Mouse (Mus musculus): ENCODE data around the gene Olfr223. TPM values are rescaled to one million over a fixed set of nuclear protein-coding genes. Genes with fewer than 3 reads are reported as not detected.
A peak's percentile ranks its signal among the peaks of the same experiment; 100 is the strongest.
"Not testable (repeated sequence)": the region's sequence is repeated elsewhere in the genome, so short reads cannot be mapped to it uniquely, and the experiment has no call there.

Gene Olfr223
- polyA plus RNA-seq, 1 experiment = not detected

- H3K27me3 ChIP-seq (ENCODE audit: control insufficient read depth, insufficient read depth, low read length) = no peaks in the 10 kb centered on the region
- H3K4me3 ChIP-seq (ENCODE audit: control insufficient read depth, insufficient read depth, low read length) = no peak overlapping the region
- no peak overlapping the region for H3K27ac ChIP-seq (ENCODE audit: control insufficient read depth, insufficient read depth, low read length)
- 94% methylated on average over 7 of the region's 7 CpGs for WGBS
- no peak for TF ChIP-seq CTCF (IDR thresholded peaks at IDR 0.05; ENCODE audit: borderline replicate concordance, control insufficient read depth, extremely low read depth, insufficient read depth, low read length, poor library complexity)
- no peak for TF ChIP-seq POLR2A (IDR thresholded peaks at IDR 0.05; ENCODE audit: control insufficient read depth, extremely low read depth, insufficient read depth, low read length, poor library complexity)
- no peak for DNase-seq
- H3K4me1 ChIP-seq (replicated peaks; ENCODE audit: control insufficient read depth, insufficient read depth, low read length) = peaks cover 40% of the 10 kb centered on the region
- no peaks in the 10 kb centered on the region for H3K36me3 ChIP-seq (ENCODE audit: control insufficient read depth, insufficient read depth, low read length)
Observed at GRCm38 (mm10) chr11:59626192-59626591, 33.1 kb upstream of the Olfr223 start.

- WGBS = 21% methylated on average over 6 of the region's 6 CpGs
- Histone ChIP-seq H3K36me3 (ENCODE audit: control insufficient read depth, insufficient read depth, low read length) (no peaks in the 10 kb centered on the region), H3K27me3 (ENCODE audit: control insufficient read depth, insufficient read depth, low read length) (no peaks in the 10 kb centered on the region), H3K4me1 (replicated peaks; ENCODE audit: control insufficient read depth, insufficient read depth, low read length) (peaks cover 22% of the 10 kb centered on the region), H3K27ac (ENCODE audit: control insufficient read depth, insufficient read depth, low read length) (peak overlapping the region; percentile 27; the same call in 1 of the 2 replicates), H3K4me3 (ENCODE audit: control insufficient read depth, insufficient read depth, low read length) (no peak overlapping the region)
- DNase-seq = peak; percentile 76
- no peak for TF ChIP-seq POLR2A (IDR thresholded peaks at IDR 0.05; ENCODE audit: control insufficient read depth, extremely low read depth, insufficient read depth, low read length, poor library complexity)
- TF ChIP-seq CTCF (IDR thresholded peaks at IDR 0.05; ENCODE audit: borderline replicate concordance, control insufficient read depth, extremely low read depth, insufficient read depth, low read length, poor library complexity) = no peak
Observed at GRCm38 (mm10) chr11:59624017-59624630, 31.0 kb upstream of the Olfr223 start.

GRCm38 (mm10) chr11:59622214-59622613 lies 29.1 kb upstream of the Olfr223 start:
- Histone ChIP-seq H3K4me3 (ENCODE audit: control insufficient read depth, insufficient read depth, low read length) (no peak overlapping the region), H3K27ac (ENCODE audit: control insufficient read depth, insufficient read depth, low read length) (no peak overlapping the region), H3K4me1 (replicated peaks; ENCODE audit: control insufficient read depth, insufficient read depth, low read length) (peaks cover 23% of the 10 kb centered on the region), H3K27me3 (ENCODE audit: control insufficient read depth, insufficient read depth, low read length) (no peaks in the 10 kb centered on the region), H3K36me3 (ENCODE audit: control insufficient read depth, insufficient read depth, low read length) (no peaks in the 10 kb centered on the region)
- TF ChIP-seq POLR2A (IDR thresholded peaks at IDR 0.05; ENCODE audit: control insufficient read depth, extremely low read depth, insufficient read depth, low read length, poor library complexity) (no peak), CTCF (IDR thresholded peaks at IDR 0.05; ENCODE audit: borderline replicate concordance, control insufficient read depth, extremely low read depth, insufficient read depth, low read length, poor library complexity) (no peak)
- WGBS = 82% methylated on average over 3 of the region's 3 CpGs
- no peak for DNase-seq

GRCm38 (mm10) chr11:59616986-59617385 lies 23.9 kb upstream of the Olfr223 start:
- not testable (repeated sequence) for H3K27ac ChIP-seq (ENCODE audit: control insufficient read depth, insufficient read depth, low read length); H3K4me3 ChIP-seq (ENCODE audit: control insufficient read depth, insufficient read depth, low read length); DNase-seq; H3K4me1 ChIP-seq (replicated peaks; ENCODE audit: control insufficient read depth, insufficient read depth, low read length); H3K27me3 ChIP-seq (ENCODE audit: control insufficient read depth, insufficient read depth, low read length); H3K36me3 ChIP-seq (ENCODE audit: control insufficient read depth, insufficient read depth, low read length)
- WGBS = 55% methylated on average over 2 of the region's 2 CpGs

- Histone ChIP-seq H3K4me3 (ENCODE audit: control insufficient read depth, insufficient read depth, low read length) (no peak overlapping the region), H3K27ac (ENCODE audit: control insufficient read depth, insufficient read depth, low read length) (no peak overlapping the region), H3K4me1 (replicated peaks; ENCODE audit: control insufficient read depth, insufficient read depth, low read length) (peaks cover 8% of the 10 kb centered on the region), H3K27me3 (ENCODE audit: control insufficient read depth, insufficient read depth, low read length) (no peaks in the 10 kb centered on the region), H3K36me3 (ENCODE audit: control insufficient read depth, insufficient read depth, low read length) (no peaks in the 10 kb centered on the region)
- no peak for DNase-seq
- TF ChIP-seq POLR2A (IDR thresholded peaks at IDR 0.05; ENCODE audit: control insufficient read depth, extremely low read depth, insufficient read depth, low read length, poor library complexity) (no peak), CTCF (IDR thresholded peaks at IDR 0.05; ENCODE audit: borderline replicate concordance, control insufficient read depth, extremely low read depth, insufficient read depth, low read length, poor library complexity) (no peak)
- WGBS = 59% methylated on average over 4 of the region's 4 CpGs
Observed at GRCm38 (mm10) chr11:59614120-59614519, 21.0 kb upstream of the Olfr223 start.

- Histone ChIP-seq H3K27me3 (ENCODE audit: control insufficient read depth, insufficient read depth, low read length) (no peaks in the 10 kb centered on the region), H3K36me3 (ENCODE audit: control insufficient read depth, insufficient read depth, low read length) (no peaks in the 10 kb centered on the region), H3K27ac (ENCODE audit: control insufficient read depth, insufficient read depth, low read length) (no peak overlapping the region), H3K4me3 (ENCODE audit: control insufficient read depth, insufficient read depth, low read length) (no peak overlapping the region), H3K4me1 (replicated peaks; ENCODE audit: control insufficient read depth, insufficient read depth, low read length) (no peaks in the 10 kb centered on the region)
- WGBS = 89% methylated on average over 5 of the region's 5 CpGs
- TF ChIP-seq POLR2A (IDR thresholded peaks at IDR 0.05; ENCODE audit: control insufficient read depth, extremely low read depth, insufficient read depth, low read length, poor library complexity) (no peak), CTCF (IDR thresholded peaks at IDR 0.05; ENCODE audit: borderline replicate concordance, control insufficient read depth, extremely low read depth, insufficient read depth, low read length, poor library complexity) (no peak)
- no peak for DNase-seq
Observed at GRCm38 (mm10) chr11:59611646-59612045, 18.6 kb upstream of the Olfr223 start.

GRCm38 (mm10) chr11:59602287-59602686 lies 9.2 kb upstream of the Olfr223 start:
- H3K4me3 ChIP-seq (ENCODE audit: control insufficient read depth, insufficient read depth, low read length) = no peak overlapping the region
- H3K27me3 ChIP-seq (ENCODE audit: control insufficient read depth, insufficient read depth, low read length) = no peaks in the 10 kb centered on the region
- H3K36me3 ChIP-seq (ENCODE audit: control insufficient read depth, insufficient read depth, low read length) = no peaks in the 10 kb centered on the region
- H3K4me1 ChIP-seq (replicated peaks; ENCODE audit: control insufficient read depth, insufficient read depth, low read length) = no peaks in the 10 kb centered on the region
- TF ChIP-seq CTCF (IDR thresholded peaks at IDR 0.05; ENCODE audit: borderline replicate concordance, control insufficient read depth, extremely low read depth, insufficient read depth, low read length, poor library complexity) (no peak), POLR2A (IDR thresholded peaks at IDR 0.05; ENCODE audit: control insufficient read depth, extremely low read depth, insufficient read depth, low read length, poor library complexity) (no peak)
- WGBS = 74% methylated on average over 1 of the region's 1 CpGs
- no peak for DNase-seq
- H3K27ac ChIP-seq (ENCODE audit: control insufficient read depth, insufficient read depth, low read length) = no peak overlapping the region
